Mouse (Mus musculus): Measurements from ENCODE around the gene Cry2.

GRCm38 (mm10) chr2:92444376-92444775 is 10.5 kb upstream of the Cry2 start:
- no peak for TF ChIP-seq CTCF (IDR thresholded peaks at IDR 0.05; ENCODE audit: low read depth)
- TF ChIP-seq EP300 (IDR thresholded peaks at IDR 0.05; ENCODE audit: low read depth): peak; percentile 92

All from liver, embryonic 14.5 days (tissue).